Mouse (Mus musculus): ENCODE measurements around the gene Atp2a3. TPM values are rescaled to one million over a fixed set of nuclear protein-coding genes. Genes with fewer than 3 reads are reported as not detected.

Atp2a3 gene
- polyA plus RNA-seq, 1 experiment: 4.4 TPM

DNA sequence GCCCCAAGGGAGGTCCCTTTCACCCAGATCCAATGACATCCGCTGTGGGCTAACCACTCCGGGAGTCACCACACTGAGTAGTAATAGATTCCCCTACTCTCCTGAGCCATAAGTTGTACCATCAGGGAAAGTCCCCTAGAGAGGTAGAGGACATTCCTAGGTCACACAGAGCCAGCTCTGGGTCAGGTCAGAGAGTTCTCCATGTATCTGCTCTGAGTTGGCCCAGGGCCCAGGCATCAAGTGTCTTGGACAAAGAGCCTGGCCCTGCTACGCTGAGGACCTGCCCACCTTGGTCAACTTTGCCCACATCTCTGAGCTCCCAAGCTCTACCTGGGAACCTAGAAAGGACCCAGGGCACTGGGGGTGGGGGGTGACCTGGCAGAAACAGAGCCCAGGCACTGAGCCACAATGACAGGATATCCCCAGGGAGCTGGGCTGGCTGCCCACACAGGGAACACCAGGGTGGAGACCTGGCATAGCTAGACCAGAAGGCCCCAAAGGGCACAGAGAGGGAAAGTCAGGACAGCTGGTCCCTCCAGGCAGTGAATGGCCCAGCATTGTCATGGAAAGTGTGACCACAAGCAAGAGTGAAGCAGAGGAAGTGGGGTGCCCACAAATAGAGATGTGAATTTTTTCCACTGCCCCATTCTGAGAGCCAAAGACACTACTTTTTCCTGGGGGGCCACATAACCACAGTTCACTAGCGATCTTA is 7.4 kb upstream of the Atp2a3 start:
- Histone ChIP-seq H3K4me3 (ENCODE audit: insufficient read depth, low read length) (no peak overlapping the region), H3K27ac (ENCODE audit: insufficient read depth, low read length) (no peak overlapping the region), H3K4me1 (ENCODE audit: control insufficient read depth, insufficient read depth, low read length) (no peaks in the 10 kb centered on the region)
- TF ChIP-seq CTCF (IDR thresholded peaks at IDR 0.05; ENCODE audit: extremely low read depth, insufficient read depth, low read length) (no peak), POLR2A (IDR thresholded peaks at IDR 0.05; ENCODE audit: extremely low read depth, insufficient read depth, low read length) (no peak)

GRCm38 (mm10) chr11:72954216-72954615 is 6.8 kb upstream of the Atp2a3 start:
- H3K27ac ChIP-seq (ENCODE audit: insufficient read depth, low read length): no peak overlapping the region
- H3K4me3 ChIP-seq (ENCODE audit: insufficient read depth, low read length): no peak overlapping the region
- no peaks in the 10 kb centered on the region for H3K4me1 ChIP-seq (ENCODE audit: control insufficient read depth, insufficient read depth, low read length)
- no peak for TF ChIP-seq POLR2A (IDR thresholded peaks at IDR 0.05; ENCODE audit: extremely low read depth, insufficient read depth, low read length)
- no peak for TF ChIP-seq CTCF (IDR thresholded peaks at IDR 0.05; ENCODE audit: extremely low read depth, insufficient read depth, low read length)

DNA sequence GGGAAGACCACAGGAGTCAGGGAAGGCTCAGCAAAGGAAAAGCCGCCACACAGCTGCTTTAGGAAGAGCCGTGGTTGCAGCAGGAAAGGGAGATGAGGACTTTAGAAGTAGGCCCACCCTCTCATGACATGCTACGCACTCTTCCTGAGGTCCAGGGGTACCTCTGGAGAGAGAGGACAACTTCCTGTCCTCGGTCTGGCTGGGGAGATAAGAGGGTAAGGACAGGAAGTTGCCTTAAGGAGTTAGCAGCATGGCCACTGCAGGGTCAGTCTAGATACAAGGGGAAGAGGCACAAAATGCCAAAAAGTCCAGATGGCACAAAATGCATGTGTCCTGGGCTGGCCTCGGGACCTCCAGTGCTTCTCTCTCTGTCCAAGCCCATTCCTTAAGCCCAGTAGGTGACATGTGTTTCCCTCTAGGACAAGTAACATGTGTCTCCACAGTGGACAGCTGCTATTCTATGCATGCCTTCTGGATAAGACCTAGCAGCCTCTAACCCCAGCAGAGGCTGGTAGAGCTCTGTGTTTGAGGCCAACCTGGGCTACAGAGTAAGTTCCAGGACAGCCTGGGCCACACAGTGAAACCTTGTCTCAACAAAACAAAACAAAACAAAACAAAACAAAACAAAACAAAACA is 5.5 kb upstream of the Atp2a3 start:
- no peaks in the 10 kb centered on the region for H3K4me1 ChIP-seq (ENCODE audit: control insufficient read depth, insufficient read depth, low read length)
- TF ChIP-seq CTCF (IDR thresholded peaks at IDR 0.05; ENCODE audit: extremely low read depth, insufficient read depth, low read length) (no peak), POLR2A (IDR thresholded peaks at IDR 0.05; ENCODE audit: extremely low read depth, insufficient read depth, low read length) (no peak)
- H3K4me3 ChIP-seq (ENCODE audit: insufficient read depth, low read length): no peak overlapping the region
- H3K27ac ChIP-seq (ENCODE audit: insufficient read depth, low read length): no peak overlapping the region

DNA sequence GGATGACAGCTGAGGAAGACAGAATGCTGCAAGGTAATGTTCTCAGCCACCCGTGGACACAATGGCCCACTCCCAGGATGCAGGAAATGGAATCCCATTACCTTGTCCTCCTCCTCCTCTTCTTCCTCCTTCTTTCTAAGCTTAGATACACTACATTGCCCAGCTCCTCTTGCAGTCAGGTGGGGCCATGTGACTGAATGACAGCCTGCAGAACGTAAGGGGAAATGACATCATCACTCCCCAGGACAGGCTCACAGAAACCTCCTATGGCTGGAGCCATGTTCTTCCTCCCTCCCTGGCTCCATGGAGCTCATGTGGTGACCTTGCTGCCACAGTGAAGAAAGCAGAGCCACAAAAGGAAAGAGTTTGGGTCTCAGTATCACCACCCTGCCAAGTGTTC is 3.7 kb upstream of the Atp2a3 start:
- no peak for TF ChIP-seq CTCF (IDR thresholded peaks at IDR 0.05; ENCODE audit: extremely low read depth, insufficient read depth, low read length)
- Histone ChIP-seq H3K4me3 (ENCODE audit: insufficient read depth, low read length) (no peak overlapping the region), H3K4me1 (ENCODE audit: control insufficient read depth, insufficient read depth, low read length) (no peaks in the 10 kb centered on the region), H3K27ac (ENCODE audit: insufficient read depth, low read length) (no peak overlapping the region)

DNA sequence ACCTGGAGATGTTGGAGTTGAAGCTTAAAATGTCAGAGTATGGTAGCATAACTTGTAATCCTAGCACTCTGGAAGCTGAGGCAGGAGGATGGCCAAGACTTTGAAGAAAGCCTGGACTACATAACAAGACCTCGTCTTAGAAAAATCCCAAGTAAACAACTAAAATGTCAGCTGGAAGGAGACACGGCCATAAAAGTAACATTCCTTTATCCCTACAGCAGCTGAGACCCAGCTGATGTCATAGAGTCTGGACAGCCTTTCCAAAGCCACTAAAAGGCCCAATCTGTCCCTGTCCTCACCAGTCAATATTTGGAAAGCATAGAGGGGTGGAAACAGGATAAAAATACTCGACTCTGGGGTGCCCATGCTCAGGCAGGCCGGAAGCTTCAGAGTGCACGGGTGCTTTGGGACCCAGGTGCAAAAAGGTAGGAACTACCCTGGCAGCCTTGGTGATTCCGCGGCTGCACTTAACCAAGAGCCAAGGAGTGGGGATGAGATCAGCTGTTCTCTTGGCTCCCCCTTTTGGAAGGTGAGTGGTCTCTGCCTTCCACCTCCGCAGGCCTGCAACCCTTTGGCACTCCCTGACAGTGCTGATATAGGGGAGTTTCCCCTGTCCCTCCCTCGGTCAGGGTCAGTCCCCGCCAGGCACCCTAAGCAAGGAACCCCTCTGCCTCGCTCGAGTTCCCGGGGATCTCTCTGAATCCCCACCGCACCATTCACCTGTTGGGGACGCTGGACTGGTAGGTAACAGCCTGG is 867 bp upstream of the Atp2a3 start:
- H3K27ac ChIP-seq (ENCODE audit: insufficient read depth, low read length): no peak overlapping the region
- TF ChIP-seq CTCF (IDR thresholded peaks at IDR 0.05; ENCODE audit: extremely low read depth, insufficient read depth, low read length) (no peak), POLR2A (IDR thresholded peaks at IDR 0.05; ENCODE audit: extremely low read depth, insufficient read depth, low read length) (no peak)
- H3K4me3 ChIP-seq (ENCODE audit: insufficient read depth, low read length): no peak overlapping the region
- H3K4me1 ChIP-seq (ENCODE audit: control insufficient read depth, insufficient read depth, low read length): no peaks in the 10 kb centered on the region

DNA sequence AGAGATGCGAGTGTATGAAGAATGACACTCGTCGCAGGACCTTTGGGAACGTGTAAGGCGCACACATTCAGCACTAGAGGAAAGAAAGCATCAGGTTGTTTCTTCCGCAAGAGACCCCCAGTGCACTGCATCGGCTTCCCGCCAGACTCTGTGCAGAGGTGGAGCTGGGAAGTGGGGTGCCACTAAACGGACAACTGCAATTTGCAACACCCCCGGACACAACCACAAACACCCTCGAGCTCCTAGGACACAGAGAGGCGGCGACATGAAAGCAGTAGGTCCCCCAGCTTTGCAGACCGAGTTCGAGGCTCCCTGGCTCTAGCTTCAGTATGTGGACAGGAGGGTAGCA is 272 bp upstream of the Atp2a3 start:
- no peaks in the 10 kb centered on the region for H3K4me1 ChIP-seq (ENCODE audit: control insufficient read depth, insufficient read depth, low read length)
- TF ChIP-seq CTCF (IDR thresholded peaks at IDR 0.05; ENCODE audit: extremely low read depth, insufficient read depth, low read length): no peak
- TF ChIP-seq POLR2A (IDR thresholded peaks at IDR 0.05; ENCODE audit: extremely low read depth, insufficient read depth, low read length): no peak
- no peak overlapping the region for H3K27ac ChIP-seq (ENCODE audit: insufficient read depth, low read length)
- no peak overlapping the region for H3K4me3 ChIP-seq (ENCODE audit: insufficient read depth, low read length)

DNA sequence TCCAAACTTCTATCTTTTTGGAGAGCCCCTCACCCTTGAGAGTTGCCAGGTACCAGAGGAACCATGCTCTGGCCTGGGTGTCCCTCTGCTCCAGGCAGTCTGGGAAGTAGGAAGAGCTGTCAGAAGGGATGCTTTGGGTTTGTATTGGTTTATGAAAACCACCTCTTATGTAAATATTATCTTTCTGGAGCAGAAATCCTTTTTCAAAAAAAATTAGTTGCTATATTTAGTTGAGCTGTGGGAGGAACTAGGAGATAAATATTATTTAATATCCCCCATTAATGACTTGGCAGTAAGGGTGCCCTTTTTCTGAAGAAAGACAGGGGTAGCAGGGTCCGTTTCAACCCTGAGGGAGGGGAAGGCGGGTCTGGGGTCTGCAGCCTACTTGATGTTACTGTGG is 1.4 kb downstream of the Atp2a3 start:
- no peak overlapping the region for H3K4me3 ChIP-seq (ENCODE audit: insufficient read depth, low read length)
- H3K4me1 ChIP-seq (ENCODE audit: control insufficient read depth, insufficient read depth, low read length): no peaks in the 10 kb centered on the region

DNA sequence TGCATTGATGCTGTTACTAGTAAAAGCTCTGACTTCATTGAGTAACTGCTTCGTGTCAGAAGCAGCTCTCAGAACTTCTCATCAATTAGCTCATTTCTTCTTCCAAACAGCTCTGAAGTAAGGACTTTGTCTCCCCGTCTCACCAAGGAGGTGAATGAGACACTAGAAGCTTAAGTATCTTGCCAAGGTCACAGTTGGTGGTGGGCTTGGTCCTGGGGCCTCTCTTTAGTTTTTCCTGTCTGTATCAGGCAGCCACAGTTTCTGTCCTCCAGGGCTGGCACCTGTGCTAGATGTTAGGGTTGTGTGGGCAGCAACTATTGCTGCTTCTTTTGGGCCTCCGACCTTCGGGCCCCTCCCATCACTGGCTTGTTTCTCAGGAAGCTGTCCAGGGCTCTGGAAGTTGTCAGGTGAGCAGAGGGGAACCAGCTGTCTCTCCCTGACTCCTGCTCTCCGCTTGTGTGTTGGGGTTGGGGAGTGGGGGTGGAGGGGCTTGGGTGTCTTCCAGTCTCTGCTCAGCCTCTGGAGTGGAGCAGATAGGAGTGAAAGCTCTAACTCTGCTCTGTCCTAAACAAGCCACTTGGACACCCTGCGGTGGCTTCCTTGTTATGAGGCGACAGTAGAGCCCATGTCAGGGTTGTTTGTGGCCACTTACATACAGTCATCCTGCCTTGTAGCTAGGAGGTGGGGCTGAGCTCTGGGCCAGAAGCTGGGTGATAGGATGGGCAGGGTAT is 2.3 kb downstream of the Atp2a3 start:
- Histone ChIP-seq H3K27ac (ENCODE audit: insufficient read depth, low read length) (no peak overlapping the region), H3K4me1 (ENCODE audit: control insufficient read depth, insufficient read depth, low read length) (no peaks in the 10 kb centered on the region), H3K4me3 (ENCODE audit: insufficient read depth, low read length) (no peak overlapping the region)
- no peak for TF ChIP-seq CTCF (IDR thresholded peaks at IDR 0.05; ENCODE audit: extremely low read depth, insufficient read depth, low read length)
- no peak for TF ChIP-seq POLR2A (IDR thresholded peaks at IDR 0.05; ENCODE audit: extremely low read depth, insufficient read depth, low read length)

More for the DNA sequence above, 1.4 kb downstream of the Atp2a3 start:
- no peak overlapping the region for H3K27ac ChIP-seq (ENCODE audit: insufficient read depth, low read length)
- TF ChIP-seq POLR2A (IDR thresholded peaks at IDR 0.05; ENCODE audit: extremely low read depth, insufficient read depth, low read length) (no peak), CTCF (IDR thresholded peaks at IDR 0.05; ENCODE audit: extremely low read depth, insufficient read depth, low read length) (no peak)

DNA sequence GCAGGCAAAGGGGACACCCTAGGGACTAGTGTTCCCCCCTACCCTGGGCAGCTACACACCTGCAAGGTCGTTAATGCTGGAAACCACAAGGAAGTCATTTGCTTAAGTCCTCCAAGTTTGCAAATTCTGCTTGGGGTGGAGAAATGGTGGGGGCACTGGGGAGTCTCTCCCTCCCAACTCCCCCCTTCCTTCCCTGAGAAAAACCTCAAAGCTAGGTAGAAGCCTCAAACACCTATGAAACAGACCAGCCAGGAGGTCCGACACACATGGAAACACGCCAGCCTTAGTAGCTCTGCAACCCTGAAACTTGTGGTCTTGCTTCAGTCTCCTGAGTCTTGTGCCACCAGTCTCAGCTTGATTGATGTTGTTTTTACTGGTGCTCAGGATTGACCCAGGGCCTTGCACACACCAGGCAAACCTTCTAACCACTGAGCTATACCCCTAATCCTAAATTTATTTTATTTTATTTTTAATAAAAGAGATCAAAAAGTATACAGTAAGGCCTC is 2.9 kb downstream of the Atp2a3 start:
- Histone ChIP-seq H3K27ac (ENCODE audit: insufficient read depth, low read length) (no peak overlapping the region), H3K4me3 (ENCODE audit: insufficient read depth, low read length) (no peak overlapping the region), H3K4me1 (ENCODE audit: control insufficient read depth, insufficient read depth, low read length) (no peaks in the 10 kb centered on the region)
- TF ChIP-seq CTCF (IDR thresholded peaks at IDR 0.05; ENCODE audit: extremely low read depth, insufficient read depth, low read length) (no peak), POLR2A (IDR thresholded peaks at IDR 0.05; ENCODE audit: extremely low read depth, insufficient read depth, low read length) (no peak)
